Mouse (Mus musculus) neural tube, embryonic 14.5 days (tissue): Measurements from ENCODE around the gene Fam222b. TPM values are rescaled to one million over a fixed set of nuclear protein-coding genes. Genes with fewer than 3 reads are reported as not detected.

Source experiments
- ATAC-seq: fragments of 200-750 bp; cut with Nextera tagmentation; 2 replicates; pipeline ENCODE4 v1.8.0; 2017; ENCODE audit warnings: low read depth, mild to moderate bottlenecking, moderate TSS enrichment, moderate library complexity
- H3K27ac ChIP-seq: fragments of 300-500 bp; sonication (generic); 2 replicates; pipeline ENCODE4 v1.5.1; 2014; ENCODE audit warnings: low read depth, mild to moderate bottlenecking, control low read depth, low read length, moderate library complexity, mixed read lengths
- H3K27me3 ChIP-seq: fragments of 300-500 bp; sonication (generic); 2 replicates; pipeline ENCODE4 v1.6.1; 2014; ENCODE audit warnings: low read length; ENCODE audit not compliant: control insufficient read depth, insufficient read depth
- H3K36me3 ChIP-seq: fragments of 300-500 bp; sonication (generic); 2 replicates; pipeline ENCODE4 v1.6.1; 2014; ENCODE audit warnings: low read length, mixed read lengths; ENCODE audit not compliant: control insufficient read depth, insufficient read depth
- H3K4me1 ChIP-seq: fragments of 300-500 bp; sonication (generic); 2 replicates; pipeline ENCODE4 v1.6.1; 2014; ENCODE audit warnings: low read length; ENCODE audit not compliant: control insufficient read depth, insufficient read depth
- H3K4me2 ChIP-seq: fragments of 300-500 bp; sonication (generic); 2 replicates; pipeline ENCODE4 v1.6.1; 2014; ENCODE audit warnings: mild to moderate bottlenecking, low read depth, low read length, control low read depth
- H3K4me3 ChIP-seq: fragments of 300-500 bp; sonication (generic); 2 replicates; pipeline ENCODE4 v1.5.1; 2014; ENCODE audit warnings: low read depth, low read length, control low read depth, mixed read lengths
- H3K9ac ChIP-seq: fragments of 300-500 bp; sonication (generic); replicated peaks from 2 replicates; pipeline ENCODE4 v1.6.1; 2014; ENCODE audit warnings: low read depth, mild to moderate bottlenecking, control low read depth, low read length, mixed read lengths
- H3K9me3 ChIP-seq: fragments of 300-500 bp; sonication (generic); 2 replicates; pipeline ENCODE4 v1.6.1; 2016; ENCODE audit warnings: low read length; ENCODE audit not compliant: control insufficient read depth
- WGBS: fragments of 180-500 bp; shearing (Covaris S2); extraction: QIAGEN DNeasy Blood & Tissue Kit; methylation state at CpG from one replicate; pipeline ENCODE4 v1.1.7; 2014; 5-methylcytosine and 5-hydroxymethylcytosine counted together
- polyA plus RNA-seq: library from polyadenylated mRNA; unstranded; fragments of >200 nt; fragmentation: Nextera tagmentation; extraction: Ambion mirVana; gene quantifications from 2 replicates; pipeline ENCODE4 v1.2.1, GENCODE M21; 2014

Gene Fam222b
- polyA plus RNA-seq, 1 experiment from 2014 or later = 29.3 TPM

- Histone ChIP-seq H3K4me1 (peaks cover 22% of the 10 kb centered on the region), H3K27ac (0 out of 2 replicates have a peak within 1 kb of the TSS, but pooled peaks have one; percentile 48), H3K36me3 (peaks cover 23% of the 10 kb centered on the region), H3K9ac (peak within 1 kb of the TSS; percentile 44; the same call in 1 of the 2 replicates), H3K9me3 (no peaks in the 10 kb centered on the region), H3K4me3 (peak within 1 kb of the TSS; percentile 53), H3K4me2 (peak within 1 kb of the TSS; percentile 53), H3K27me3 (no peaks in the 10 kb centered on the region)
- 0% methylated on average over 32 of the region's 32 CpGs for WGBS
- ATAC-seq = no peak; the same call in 1 of the 2 replicates
Measured at GRCm38 (mm10) chr11:78176402-78176862, 82.0 kb downstream of the Fam222b start, which contains the start of the genes Nek8 and Tlcd1. Gene Nek8 (minus strand): TSS chr11:78176675. Gene Tlcd1 (plus strand): TSS chr11:78176711.

- under 1% methylated on average over 23 of the region's 23 CpGs for WGBS
- Histone ChIP-seq H3K27me3 (no peaks in the 10 kb centered on the region), H3K36me3 (peaks cover 24% of the 10 kb centered on the region), H3K4me2 (peak overlapping the region; percentile 53), H3K4me1 (peaks cover 26% of the 10 kb centered on the region), H3K9me3 (no peaks in the 10 kb centered on the region), H3K9ac (0 out of 2 replicates have a peak overlapping the region, but pooled peaks have one; percentile 44), H3K27ac (no peak overlapping the region), H3K4me3 (peak overlapping the region; percentile 53)
- no peak for ATAC-seq
Measured at GRCm38 (mm10) chr11:78176905-78177331, 82.5 kb downstream of the Fam222b start.

- no peak overlapping the region for H3K9ac ChIP-seq
- no peak; the same call in 1 of the 2 replicates for ATAC-seq
- no peaks in the 10 kb centered on the region for H3K9me3 ChIP-seq
- H3K4me1 ChIP-seq = peaks cover 31% of the 10 kb centered on the region
- WGBS = 3% methylated on average over 10 of the region's 10 CpGs
- peak overlapping the region; percentile 53 for H3K4me3 ChIP-seq
- H3K27me3 ChIP-seq = no peaks in the 10 kb centered on the region
- H3K36me3 ChIP-seq = peaks cover 24% of the 10 kb centered on the region
- H3K4me2 ChIP-seq = peak overlapping the region; percentile 53
- peak overlapping the region; percentile 4; the same call in 1 of the 2 replicates for H3K27ac ChIP-seq
Measured at GRCm38 (mm10) chr11:78177437-78177836, 83.0 kb downstream of the Fam222b start.

DNA sequence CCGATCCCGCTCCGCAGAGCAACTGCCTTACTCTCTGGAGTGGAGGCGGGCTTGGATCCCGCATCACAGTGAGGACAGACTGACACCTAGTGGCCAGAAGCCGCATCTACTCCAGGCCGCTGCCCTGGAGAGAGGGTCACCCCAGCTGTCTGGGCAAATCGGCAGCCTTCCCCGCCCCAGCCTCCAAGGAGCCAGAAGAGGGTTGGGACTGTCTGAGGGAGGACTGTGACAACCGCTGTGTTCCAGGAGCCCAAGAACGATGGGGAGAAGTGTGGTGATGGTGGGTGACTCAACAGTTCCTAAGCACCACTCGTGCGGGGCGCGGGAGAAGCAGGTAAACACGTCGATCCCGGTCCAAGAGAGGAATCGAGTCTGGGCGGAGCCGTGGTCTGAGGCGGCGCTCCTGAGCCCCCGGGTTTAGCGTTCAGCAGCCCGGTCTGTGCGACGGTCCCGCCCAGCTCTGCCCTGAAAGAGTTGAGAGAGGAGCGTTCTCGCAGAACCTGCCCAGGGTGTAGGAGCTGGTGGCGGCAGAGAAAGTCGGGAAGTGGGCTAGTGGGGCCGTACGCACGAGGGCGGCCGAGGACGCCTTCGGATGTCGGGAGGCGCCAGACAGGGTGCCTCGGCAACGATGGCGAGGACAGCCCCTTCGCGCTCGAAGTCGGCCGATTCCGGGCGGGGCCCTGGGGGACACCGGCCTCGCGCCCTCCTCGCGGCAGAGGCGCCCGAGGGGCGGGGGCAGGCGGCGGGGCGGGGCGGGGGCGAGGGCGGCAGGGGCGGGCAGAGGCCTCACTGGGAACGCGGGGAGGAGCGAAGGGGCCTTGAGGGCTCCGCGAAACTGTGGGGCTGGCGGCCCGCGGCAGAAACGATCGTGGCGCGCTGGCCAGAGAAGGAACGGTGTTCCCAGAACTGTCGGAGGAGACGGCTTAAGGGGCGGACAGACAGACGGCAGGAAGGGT is 83.7 kb downstream of the Fam222b start:
- Histone ChIP-seq H3K27me3 (no peaks in the 10 kb centered on the region), H3K9ac (peak overlapping the region; percentile 41), H3K4me2 (peak overlapping the region; percentile 53), H3K4me1 (peaks cover 32% of the 10 kb centered on the region), H3K36me3 (peaks cover 24% of the 10 kb centered on the region), H3K27ac (peak overlapping the region; percentile 78), H3K4me3 (peak overlapping the region; percentile 53), H3K9me3 (no peaks in the 10 kb centered on the region)
- peak; percentile 87 for ATAC-seq
- 0% methylated on average over 67 of the region's 84 CpGs for WGBS

DNA sequence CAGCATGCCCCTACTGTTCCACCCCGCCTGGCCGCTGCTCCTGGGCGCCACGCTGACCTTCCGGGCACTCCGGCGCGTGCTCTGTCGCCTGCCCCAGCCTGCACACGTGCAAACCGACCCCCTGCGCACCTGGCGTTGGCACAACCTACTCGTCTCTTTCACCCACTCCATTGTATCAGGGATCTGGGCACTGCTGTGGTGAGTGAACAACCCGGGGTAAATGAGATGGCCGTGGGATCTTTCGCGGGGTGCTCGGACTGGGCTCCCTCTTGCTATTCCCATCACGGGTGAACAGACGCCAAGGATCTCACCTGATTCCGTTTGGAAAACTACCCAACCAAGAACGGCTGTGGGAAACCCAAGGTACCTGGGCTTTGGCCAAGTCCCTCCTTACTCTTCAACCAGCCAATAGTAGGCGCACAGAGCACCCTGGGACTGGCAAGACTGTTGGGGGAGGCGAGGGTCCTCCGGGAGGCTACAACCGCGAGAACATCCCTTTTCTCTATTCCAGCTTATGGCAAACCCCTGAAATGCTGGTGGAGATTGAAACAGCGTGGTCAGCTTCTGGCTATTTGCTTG is 84.5 kb downstream of the Fam222b start:
- H3K9me3 ChIP-seq = no peaks in the 10 kb centered on the region
- H3K4me1 ChIP-seq = peaks cover 32% of the 10 kb centered on the region
- H3K9ac ChIP-seq = peak overlapping the region; percentile 41
- peak; percentile 3; the same call in 1 of the 2 replicates for ATAC-seq
- peak overlapping the region; percentile 78 for H3K27ac ChIP-seq
- peaks cover 24% of the 10 kb centered on the region for H3K36me3 ChIP-seq
- peak overlapping the region; percentile 53 for H3K4me3 ChIP-seq
- 2% methylated on average over 29 of the region's 29 CpGs for WGBS
- H3K27me3 ChIP-seq = no peaks in the 10 kb centered on the region
- peak overlapping the region; percentile 53 for H3K4me2 ChIP-seq

GRCm38 (mm10) chr11:78179438-78179999 is 85.1 kb downstream of the Fam222b start:
- no peak for ATAC-seq
- Histone ChIP-seq H3K4me3 (peak overlapping the region; percentile 53), H3K27ac (peak overlapping the region; percentile 78; the same call in 1 of the 2 replicates), H3K9me3 (no peaks in the 10 kb centered on the region), H3K4me1 (peaks cover 32% of the 10 kb centered on the region), H3K27me3 (no peaks in the 10 kb centered on the region), H3K4me2 (peak overlapping the region; percentile 53), H3K9ac (0 out of 2 replicates have a peak overlapping the region, but pooled peaks have one; percentile 41), H3K36me3 (peaks cover 24% of the 10 kb centered on the region)
- WGBS = 27% methylated on average over 8 of the region's 8 CpGs

- ATAC-seq = no peak
- Histone ChIP-seq H3K36me3 (peaks cover 24% of the 10 kb centered on the region), H3K27me3 (no peaks in the 10 kb centered on the region), H3K9me3 (no peaks in the 10 kb centered on the region), H3K27ac (no peak overlapping the region), H3K4me1 (peaks cover 32% of the 10 kb centered on the region), H3K4me2 (peak overlapping the region; percentile 53; the same call in 1 of the 2 replicates), H3K9ac (no peak overlapping the region), H3K4me3 (no peak overlapping the region)
- 78% methylated on average over 6 of the region's 6 CpGs for WGBS
Measured at GRCm38 (mm10) chr11:78180081-78180761, 85.8 kb downstream of the Fam222b start.

DNA sequence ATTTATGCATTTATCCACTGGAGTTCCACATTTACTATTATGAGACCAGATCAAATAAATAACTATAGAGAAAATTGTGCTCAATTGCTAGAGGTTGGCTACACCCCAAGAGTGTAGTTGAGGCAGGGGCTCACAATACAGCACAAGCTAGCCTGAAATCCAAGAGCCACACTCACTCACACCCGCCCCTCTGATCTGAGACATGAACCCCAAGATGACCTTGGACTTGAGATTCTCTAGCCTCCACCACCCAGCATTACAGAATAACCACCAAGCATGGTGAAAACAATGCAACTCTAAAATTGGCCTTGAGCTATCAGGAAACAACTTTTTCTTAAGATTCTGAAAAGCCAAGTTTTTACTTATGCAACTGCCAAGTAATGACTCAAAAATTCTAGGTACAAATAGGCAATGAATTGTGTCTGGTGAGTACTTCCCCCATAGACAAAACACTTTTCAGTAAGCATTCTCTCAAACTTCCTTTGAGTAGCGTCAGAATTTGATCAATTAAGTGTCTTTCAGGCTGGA is 87.4 kb downstream of the Fam222b start:
- H3K9me3 ChIP-seq = no peaks in the 10 kb centered on the region
- peak overlapping the region; percentile 71 for H3K4me2 ChIP-seq
- peaks cover 29% of the 10 kb centered on the region for H3K4me1 ChIP-seq
- peak overlapping the region; percentile 92; the same call in 1 of the 2 replicates for H3K9ac ChIP-seq
- no peak for ATAC-seq
- peaks cover 24% of the 10 kb centered on the region for H3K36me3 ChIP-seq
- no peak overlapping the region for H3K27ac ChIP-seq
- 49% methylated on average over 2 of the region's 2 CpGs for WGBS
- H3K4me3 ChIP-seq = peak overlapping the region; percentile 91
- H3K27me3 ChIP-seq = no peaks in the 10 kb centered on the region
